Mouse (Mus musculus) embryonic stem cell, embryonic (primary cell): Measurements from ENCODE around the gene Cnnm2.

Experiments
- CTCF ChIA-PET, 4 experiments: fragments of 300-600 bp in 2 of 4; fragments of 350-600 bp in 2 of 4; sonication (Branson Sonifier 250); formaldehyde crosslinking; loops; one replicate each; lab custom pipeline; 2022; ENCODE audit warnings: inconsistent platforms in 2 of 4; lab: Charles Lee
- POLR2A ChIA-PET, 4 experiments: fragments of 300-600 bp in 2 of 4; fragments of 350-600 bp in 2 of 4; sonication (Branson Sonifier 250); formaldehyde crosslinking; loops; one replicate each; lab custom pipeline; 2022; ENCODE audit warnings: antibody characterized with exemption in 4 of 4, inconsistent platforms in 1 of 4; lab: Charles Lee

The Cnnm2 gene

GRCm38 (mm10) chr19:46926951-46927350 is 165.6 kb downstream of the Cnnm2 start:
- POLR2A ChIA-PET, result interaction anchor here in 2 of 4 experiments (0.8 to 1.3 kb wide), 7 partner anchors 10 to 66 kb away, joined by 3 to 5 read pairs (median 3); no protein-coding TSS in a partner anchor
- CTCF ChIA-PET, result interaction anchor here in 1 of 4 experiments (1.0 kb wide), 1 partner anchor 65 kb away, joined by 5 read pairs; no protein-coding TSS in a partner anchor

GRCm38 (mm10) chr19:46928136-46928535 is 166.7 kb downstream of the Cnnm2 start:
- ChIA-PET POLR2A (interaction anchor here in 2 of 4 experiments (0.5 to 0.7 kb wide), 2 partner anchors 9 to 59 kb away, joined by 3 to 4 read pairs; no protein-coding TSS in a partner anchor), CTCF (no interaction called here)

GRCm38 (mm10) chr19:46929044-46929587 is 167.7 kb downstream of the Cnnm2 start:
- POLR2A ChIA-PET, result interaction anchor here in 1 of 4 experiments (0.6 to 1.0 kb wide), 2 partner anchors 17 to 230 kb away, joined by 3 read pairs; no protein-coding TSS in a partner anchor
- CTCF ChIA-PET, result interaction anchor here in 1 of 4 experiments (0.6 kb wide), 1 partner anchor 221 kb away, joined by 4 read pairs; no protein-coding TSS in a partner anchor
